Mouse (Mus musculus): ENCODE results near the gene Gsdma3. TPM values are rescaled to one million over a fixed set of nuclear protein-coding genes. Genes with fewer than 3 reads are reported as not detected.

Gsdma3 gene
- total and polyA plus RNA-seq, 3 experiments = not detected

DNA sequence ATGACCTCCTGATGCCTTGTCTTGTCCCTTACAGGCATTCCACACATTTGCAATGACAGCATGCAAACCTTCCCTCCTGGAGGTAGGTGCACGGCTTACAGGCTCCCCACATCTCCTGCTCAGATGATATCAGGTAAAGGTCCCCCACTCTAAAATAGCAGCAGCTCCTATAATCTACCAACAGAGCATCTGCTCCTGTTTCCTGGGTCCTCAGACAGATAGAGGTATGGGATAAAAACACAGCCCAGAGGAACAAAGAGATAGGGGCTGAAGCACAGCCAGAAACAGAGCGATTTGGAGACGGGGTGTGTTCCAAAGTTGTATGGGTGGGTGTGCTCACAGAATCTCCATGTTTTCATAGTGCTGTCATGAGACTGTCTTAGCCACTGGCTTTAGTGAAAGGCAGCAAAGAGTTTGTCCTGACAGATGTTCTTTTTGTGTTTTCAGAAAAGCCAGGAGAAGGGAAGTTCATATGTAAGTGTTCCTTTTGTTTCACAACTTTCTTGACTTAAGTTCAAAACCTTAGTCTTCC is 45.2 kb downstream of the Gsdma3 start (continued):
- no peak for TF ChIP-seq SMC3 (IDR thresholded peaks at IDR 0.05; ENCODE audit: low read depth, low read length)
- no peak for TF ChIP-seq POLR2AphosphoS2 (IDR thresholded peaks at IDR 0.05; ENCODE audit: low read length)
- TF ChIP-seq TAL1 (IDR thresholded peaks at IDR 0.05; ENCODE audit: low read length) = no peak
- no peak for TF ChIP-seq CTCF (IDR thresholded peaks at IDR 0.05 in 2 of 3, conservative IDR thresholded peaks at IDR 0.05 in 1 of 3; ENCODE audit: control insufficient read depth in 1 of 3, insufficient read depth in 1 of 3, low read depth in 2 of 3, low read length in 3 of 3, poor library complexity in 1 of 3, severe bottlenecking in 1 of 3)
- TF ChIP-seq BHLHE40 (IDR thresholded peaks at IDR 0.05; ENCODE audit: borderline replicate concordance, low read depth, low read length) = no peak
- TF ChIP-seq MEF2A (IDR thresholded peaks at IDR 0.05; ENCODE audit: extremely low read depth, insufficient replicate concordance, low read depth, low read length, poor library complexity, severe bottlenecking) = no peak
- no peak for TF ChIP-seq GABPA (IDR thresholded peaks at IDR 0.05; ENCODE audit: low read depth, low read length)
- peak; percentile 79 for TF ChIP-seq ETS1 (IDR thresholded peaks at IDR 0.05; ENCODE audit: low read depth, low read length)
- TF ChIP-seq ZNF384 (IDR thresholded peaks at IDR 0.05; ENCODE audit: low read depth, low read length) = no peak
- TF ChIP-seq TCF12 (IDR thresholded peaks at IDR 0.05; ENCODE audit: low read depth, low read length) = peak; percentile 85
- TF ChIP-seq HCFC1 (IDR thresholded peaks at IDR 0.05; ENCODE audit: low read depth, low read length) = no peak

DNA sequence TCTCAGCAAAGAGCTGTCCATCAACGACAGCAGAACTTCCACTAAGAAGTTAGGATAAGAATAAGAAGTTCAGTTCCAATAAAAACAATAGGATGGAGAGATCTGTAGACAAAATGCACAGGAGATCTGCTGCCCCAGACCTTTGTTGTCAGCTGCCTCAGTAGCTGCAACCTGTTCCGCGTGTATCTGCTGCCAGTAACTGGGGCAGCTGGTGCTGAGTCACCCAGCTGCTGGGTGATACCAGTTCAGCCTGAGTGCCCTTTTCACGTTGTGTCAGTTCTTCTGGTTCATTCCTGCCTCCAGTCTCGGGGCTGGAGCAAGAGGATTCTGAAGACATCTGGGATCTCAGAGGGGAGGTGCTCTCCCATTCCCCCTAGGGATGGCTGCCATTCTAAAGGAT is 45.7 kb downstream of the Gsdma3 start:
- no peaks in the 10 kb centered on the region for H3K9me3 ChIP-seq (replicated peaks; ENCODE audit: insufficient read depth, low read length)
- H3K9ac ChIP-seq (ENCODE audit: control insufficient read depth, low read depth, low read length, poor library complexity, severe bottlenecking) = peak overlapping the region; percentile 26
- peaks cover 0 to 23% of the 10 kb centered on the region in 2 experiments; a peak in 2 of 4 replicates for H3K36me3 ChIP-seq (ENCODE audit: control insufficient read depth in 1 of 2, insufficient read depth in 2 of 2, low read length in 2 of 2)
- peaks cover 22 to 44% of the 10 kb centered on the region in 2 experiments for H3K4me1 ChIP-seq (ENCODE audit: control insufficient read depth in 1 of 2, insufficient read depth in 2 of 2, low read length in 2 of 2)
- peak; percentile 79 for DNase-seq (ENCODE audit: low read depth, low spot score)
- peak overlapping the region; percentile 45 for H3K27ac ChIP-seq (ENCODE audit: control insufficient read depth, low read depth, low read length)
- H3K4me3 ChIP-seq (ENCODE audit: control insufficient read depth in 1 of 2, insufficient read depth in 1 of 2, low read depth in 2 of 2, low read length in 2 of 2) = peak overlapping the region in 1 of 2 experiments; percentile 41; a peak in 3 of 4 replicates
- H3K27me3 ChIP-seq (ENCODE audit: control insufficient read depth in 1 of 2, insufficient read depth in 2 of 2, low read length in 2 of 2) = no peaks in the 10 kb centered on the region
- H3K79me2 ChIP-seq (ENCODE audit: control insufficient read depth, insufficient read depth, low read length, poor library complexity) = no peaks in the 10 kb centered on the region
- TF ChIP-seq RAD21 (IDR thresholded peaks at IDR 0.05; ENCODE audit: low read depth, low read length) (no peak), HCFC1 (IDR thresholded peaks at IDR 0.05; ENCODE audit: low read depth, low read length) (0 out of 2 replicates have a peak, but pooled peaks have one; percentile 7), MYC (IDR thresholded peaks at IDR 0.05; ENCODE audit: low read depth, low read length) (0 out of 2 replicates have a peak, but pooled peaks have one; percentile 14), MAZ (IDR thresholded peaks at IDR 0.05; ENCODE audit: low read depth, low read length) (no peak), CHD1 (IDR thresholded peaks at IDR 0.05; ENCODE audit: low read depth, low read length) (0 out of 2 replicates have a peak, but pooled peaks have one; percentile 23), SMC3 (IDR thresholded peaks at IDR 0.05; ENCODE audit: low read depth, low read length) (no peak), GABPA (IDR thresholded peaks at IDR 0.05; ENCODE audit: low read depth, low read length) (no peak), USF1 (IDR thresholded peaks at IDR 0.05; ENCODE audit: low read depth, low read length) (no peak; the same call in 1 of the 2 replicates), MAFK (IDR thresholded peaks at IDR 0.05; ENCODE audit: borderline replicate concordance, low read depth, low read length) (no peak), BHLHE40 (IDR thresholded peaks at IDR 0.05; ENCODE audit: borderline replicate concordance, low read depth, low read length) (no peak), NELFE (IDR thresholded peaks at IDR 0.05; ENCODE audit: low read depth, low read length) (no peak; the same call in 1 of the 2 replicates), TAL1 (IDR thresholded peaks at IDR 0.05; ENCODE audit: low read length) (0 out of 2 replicates have a peak, but pooled peaks have one; percentile 20), MAX (IDR thresholded peaks at IDR 0.05; ENCODE audit: low read length) (no peak), CHD2 (IDR thresholded peaks at IDR 0.05; ENCODE audit: low read length) (no peak), ELF1 (IDR thresholded peaks at IDR 0.05; ENCODE audit: low read depth, low read length) (no peak), E2F4 (IDR thresholded peaks at IDR 0.05; ENCODE audit: borderline replicate concordance, low read depth, low read length) (no peak), JUND (IDR thresholded peaks at IDR 0.05; ENCODE audit: low read depth, low read length) (no peak), ZNF384 (IDR thresholded peaks at IDR 0.05; ENCODE audit: low read depth, low read length) (no peak), UBTF (IDR thresholded peaks at IDR 0.05; ENCODE audit: borderline replicate concordance, insufficient read depth, low read depth, low read length) (no peak), POLR2AphosphoS5 (IDR thresholded peaks at IDR 0.05; ENCODE audit: borderline replicate concordance, low read depth, low read length) (no peak), USF2 (IDR thresholded peaks at IDR 0.05; ENCODE audit: borderline replicate concordance in 1 of 2, insufficient read depth in 1 of 2, low read depth in 1 of 2, low read length in 2 of 2) (no peak), ZC3H11A (IDR thresholded peaks at IDR 0.05; ENCODE audit: low read depth, low read length) (no peak), CTCF (IDR thresholded peaks at IDR 0.05 in 2 of 3, conservative IDR thresholded peaks at IDR 0.05 in 1 of 3; ENCODE audit: control insufficient read depth in 1 of 3, insufficient read depth in 1 of 3, low read depth in 2 of 3, low read length in 3 of 3, poor library complexity in 1 of 3, severe bottlenecking in 1 of 3) (no peak), TCF12 (IDR thresholded peaks at IDR 0.05; ENCODE audit: low read depth, low read length) (peak; percentile 72), GATA1 (IDR thresholded peaks at IDR 0.05; ENCODE audit: low read depth, low read length) (0 out of 2 replicates have a peak, but pooled peaks have one; percentile 32), ZKSCAN1 (IDR thresholded peaks at IDR 0.05; ENCODE audit: low read depth, low read length) (no peak), POLR2A (IDR thresholded peaks at IDR 0.05; ENCODE audit: control insufficient read depth in 1 of 2, insufficient read depth in 1 of 2, low read depth in 1 of 2, low read length in 2 of 2, poor library complexity in 1 of 2) (no peak), KAT2A (conservative IDR thresholded peaks at IDR 0.05; ENCODE audit: low read depth, low read length) (no peak), TBP (IDR thresholded peaks at IDR 0.05; ENCODE audit: low read depth, low read length) (peak; percentile 65; the same call in 1 of the 2 replicates)

All from MEL (cell line).